Mouse (Mus musculus) kidney, postnatal 0 days (tissue): Measurements from ENCODE around the gene Pfkfb4. TPM values are rescaled to one million over a fixed set of nuclear protein-coding genes. Genes with fewer than 3 reads are reported as not detected.

Source experiments
- ATAC-seq: fragments of 200-750 bp; cut with Nextera tagmentation; replicated peaks from 2 replicates; pipeline ENCODE4 v1.8.0; 2017; ENCODE audit warnings: low read depth, moderate number of reproducible peaks, moderate TSS enrichment, moderate library complexity; ENCODE audit not compliant: low FRiP score
- DNase-seq: peaks from one replicate; pipeline ENCODE4 v3.0.0-alpha.2; 2016; ENCODE audit warnings: low spot score
- H3K27ac ChIP-seq: fragments of 300-500 bp; sonication (generic); 2 replicates; pipeline ENCODE4 v1.5.1; 2014; ENCODE audit warnings: mild to moderate bottlenecking
- H3K27me3 ChIP-seq: fragments of 300-500 bp; sonication (generic); 2 replicates; pipeline ENCODE4 v1.6.1; 2014; ENCODE audit warnings: low read length, mixed read lengths; ENCODE audit not compliant: insufficient read depth
- H3K36me3 ChIP-seq: fragments of 300-500 bp; sonication (generic); 2 replicates; pipeline ENCODE4 v1.6.1; 2014; ENCODE audit warnings: low read length, mixed read lengths; ENCODE audit not compliant: insufficient read depth
- H3K4me1 ChIP-seq: fragments of 300-500 bp; sonication (generic); replicated peaks from 2 replicates; pipeline ENCODE4 v1.6.1; 2014; ENCODE audit warnings: antibody characterized with exemption, low read length, mixed read lengths; ENCODE audit not compliant: insufficient read depth
- H3K4me2 ChIP-seq: fragments of 300-500 bp; sonication (generic); 2 replicates; pipeline ENCODE4 v1.6.1; 2014; ENCODE audit warnings: mild to moderate bottlenecking, low read length, moderate library complexity, mixed read lengths
- H3K4me3 ChIP-seq: fragments of 300-500 bp; sonication (generic); replicated peaks from 2 replicates; pipeline ENCODE4 v1.5.1; 2014; ENCODE audit warnings: low read depth, low read length
- H3K9ac ChIP-seq: fragments of 300-500 bp; sonication (generic); 2 replicates; pipeline ENCODE4 v1.6.1; 2014; ENCODE audit warnings: low read depth, low read length
- H3K9me3 ChIP-seq: fragments of 300-500 bp; sonication (generic); replicated peaks from 2 replicates; pipeline ENCODE4 v1.6.1; 2016; ENCODE audit warnings: low read length, inconsistent platforms, mixed read lengths
- CTCF ChIP-seq: IDR thresholded peaks from 2 replicates; pipeline ENCODE4 v1.5.1; 2016; ENCODE audit warnings: antibody characterized with exemption, low read depth, mild to moderate bottlenecking, moderate library complexity
- WGBS: fragments of 180-500 bp; shearing (Covaris S2); extraction: QIAGEN DNeasy Blood & Tissue Kit; methylation state at CpG from one replicate; pipeline ENCODE4 v1.1.7; 2014; 5-methylcytosine and 5-hydroxymethylcytosine counted together
- polyA plus RNA-seq: library from polyadenylated mRNA; unstranded; fragments of >200 nt; fragmentation: Nextera tagmentation; extraction: Ambion mirVana; gene quantifications from 2 replicates; pipeline ENCODE4 v1.2.1, GENCODE M21; 2015

Gene Pfkfb4
- polyA plus RNA-seq, 1 experiment from 2014 or later: 5.8 TPM

DNA sequence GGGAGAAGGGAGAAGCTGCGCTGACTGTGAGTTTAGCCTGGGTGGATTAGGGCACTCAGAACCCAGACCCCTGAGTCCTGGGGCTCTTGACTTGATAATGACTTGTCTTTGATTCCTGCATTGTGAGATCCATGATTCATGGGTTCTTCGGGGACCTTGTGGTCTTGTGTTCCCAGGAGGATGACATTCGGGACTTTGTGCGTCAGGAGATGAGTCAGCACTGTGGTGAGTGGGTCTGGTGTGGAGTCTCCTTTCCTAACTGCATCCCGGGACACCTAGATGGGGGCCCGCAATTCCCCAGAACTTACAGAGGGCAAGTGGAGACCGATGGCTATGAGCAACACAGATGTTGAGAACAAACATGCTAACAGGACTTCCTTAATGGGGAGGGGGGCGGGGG lies 9.1 kb upstream of the Pfkfb4 start:
- Histone ChIP-seq H3K27me3 (no peaks in the 10 kb centered on the region), H3K4me1 (no peaks in the 10 kb centered on the region), H3K4me2 (no peak overlapping the region), H3K27ac (no peak overlapping the region), H3K4me3 (no peak overlapping the region), H3K9me3 (no peaks in the 10 kb centered on the region), H3K36me3 (no peaks in the 10 kb centered on the region), H3K9ac (no peak overlapping the region)
- 69% methylated on average over 8 of the region's 8 CpGs for WGBS
- ATAC-seq (no peak), DNase-seq (no peak)
- no peak for TF ChIP-seq CTCF

DNA sequence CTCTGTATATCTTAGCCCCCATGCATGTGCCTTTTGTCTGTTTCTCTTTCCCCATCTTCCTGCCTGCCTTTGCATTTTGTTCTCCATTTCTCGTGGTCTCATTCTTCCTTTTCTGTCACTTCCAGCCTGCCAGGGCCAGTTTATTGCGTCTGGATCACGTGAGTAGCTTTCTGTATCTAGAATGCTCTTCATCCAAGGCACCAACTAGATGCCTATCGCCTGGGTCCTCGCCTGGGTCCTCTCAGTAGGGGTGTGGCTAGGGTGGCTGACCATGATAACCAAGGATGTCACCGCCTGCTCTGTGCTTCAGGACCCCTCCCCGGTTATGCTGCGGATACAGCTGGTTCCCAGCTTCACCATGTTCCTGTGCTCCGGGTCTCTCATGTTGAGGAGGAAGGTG lies 8.4 kb upstream of the Pfkfb4 start:
- H3K36me3 ChIP-seq: no peaks in the 10 kb centered on the region
- 69% methylated on average over 9 of the region's 9 CpGs for WGBS
- H3K4me3 ChIP-seq: no peak overlapping the region
- DNase-seq: no peak
- TF ChIP-seq CTCF: no peak
- no peak overlapping the region for H3K9ac ChIP-seq
- H3K4me1 ChIP-seq: 0 out of 2 replicates have a peak, but pooled peaks cover 2% of the 10 kb centered on the region
- ATAC-seq: no peak
- H3K27me3 ChIP-seq: no peaks in the 10 kb centered on the region
- no peaks in the 10 kb centered on the region for H3K9me3 ChIP-seq
- no peak overlapping the region for H3K4me2 ChIP-seq
- H3K27ac ChIP-seq: no peak overlapping the region

DNA sequence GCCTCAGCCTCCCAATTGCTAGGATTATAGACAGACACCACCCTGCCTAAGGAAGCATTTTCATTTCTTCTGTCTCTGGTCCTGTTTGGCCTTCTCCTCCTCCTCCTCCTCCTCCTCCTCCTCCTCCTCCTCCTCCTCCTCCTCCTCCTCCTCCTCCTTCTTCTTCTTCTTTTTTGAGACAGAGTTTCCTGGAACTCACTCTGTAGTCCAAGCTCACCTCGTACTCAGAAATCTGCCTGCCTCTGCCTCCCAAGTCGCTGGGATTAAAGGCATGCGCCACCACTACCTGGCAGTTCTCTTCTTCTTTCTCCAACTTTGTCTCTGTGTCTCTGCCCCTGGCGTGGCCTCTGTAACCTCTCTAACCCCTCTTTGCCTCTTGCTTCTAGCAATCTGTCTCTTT lies 5.9 kb upstream of the Pfkfb4 start, which contains the start of gene Ucn2:
TSS of gene Ucn2 (plus strand) at position 301 of the 400 bp plus-strand sequence.
- no peak for ATAC-seq
- H3K4me1 ChIP-seq: peaks cover 13% of the 10 kb centered on the region; the same call in 1 of the 2 replicates
- 84% methylated on average over 4 of the region's 4 CpGs for WGBS

DNA sequence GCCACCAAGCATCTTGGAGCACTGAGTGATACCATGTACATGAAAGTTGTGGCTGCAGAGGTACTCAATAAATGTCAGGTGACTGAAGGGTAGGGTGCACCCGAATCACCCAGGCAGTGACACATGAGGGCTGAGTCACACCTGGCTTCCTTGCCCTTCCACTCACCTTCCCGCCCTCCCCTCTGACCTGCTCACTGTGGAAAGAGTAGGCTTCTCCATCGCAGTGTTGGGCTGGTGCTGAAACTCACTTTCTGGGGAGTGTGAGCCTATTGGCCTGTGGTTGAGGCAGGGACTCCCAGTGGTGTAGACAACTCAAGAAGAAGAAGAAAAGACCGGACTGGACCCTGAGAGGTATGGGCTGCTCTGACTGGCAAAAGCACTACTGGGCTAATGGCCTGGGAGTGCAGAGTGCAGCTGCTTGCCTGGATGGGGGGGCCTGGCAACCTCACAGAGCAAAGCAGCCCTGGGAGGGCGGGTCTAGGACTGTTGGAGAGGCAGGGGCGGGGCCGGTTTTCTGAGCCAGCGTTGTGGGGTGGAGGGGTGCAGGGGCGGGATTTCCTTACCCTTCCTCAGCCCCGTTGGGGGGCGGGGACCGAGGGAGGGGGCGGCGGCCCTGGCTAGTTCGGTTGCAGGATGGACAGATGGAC lies 3.8 kb upstream of the Pfkfb4 start:
- Histone ChIP-seq H3K27me3 (no peaks in the 10 kb centered on the region), H3K4me3 (no peak overlapping the region; the same call in 1 of the 2 replicates), H3K9ac (no peak overlapping the region), H3K36me3 (no peaks in the 10 kb centered on the region), H3K4me2 (peak overlapping the region; percentile 30), H3K4me1 (peaks cover 19% of the 10 kb centered on the region; the same call in 1 of the 2 replicates), H3K27ac (no peak overlapping the region), H3K9me3 (no peaks in the 10 kb centered on the region)
- ATAC-seq (no peak), DNase-seq (peak; percentile 39)
- no peak for TF ChIP-seq CTCF
- WGBS: 25% methylated on average over 13 of the region's 15 CpGs

More for the DNA sequence above, 5.9 kb upstream of the Pfkfb4 start, which contains the start of gene Ucn2:
- Histone ChIP-seq H3K9ac (no peak within 1 kb of the TSS), H3K36me3 (no peaks in the 10 kb centered on the region), H3K4me2 (no peak within 1 kb of the TSS), H3K27me3 (no peaks in the 10 kb centered on the region), H3K27ac (no peak within 1 kb of the TSS), H3K4me3 (no peak within 1 kb of the TSS), H3K9me3 (no peaks in the 10 kb centered on the region)
- no peak for TF ChIP-seq CTCF
- DNase-seq: no peak

DNA sequence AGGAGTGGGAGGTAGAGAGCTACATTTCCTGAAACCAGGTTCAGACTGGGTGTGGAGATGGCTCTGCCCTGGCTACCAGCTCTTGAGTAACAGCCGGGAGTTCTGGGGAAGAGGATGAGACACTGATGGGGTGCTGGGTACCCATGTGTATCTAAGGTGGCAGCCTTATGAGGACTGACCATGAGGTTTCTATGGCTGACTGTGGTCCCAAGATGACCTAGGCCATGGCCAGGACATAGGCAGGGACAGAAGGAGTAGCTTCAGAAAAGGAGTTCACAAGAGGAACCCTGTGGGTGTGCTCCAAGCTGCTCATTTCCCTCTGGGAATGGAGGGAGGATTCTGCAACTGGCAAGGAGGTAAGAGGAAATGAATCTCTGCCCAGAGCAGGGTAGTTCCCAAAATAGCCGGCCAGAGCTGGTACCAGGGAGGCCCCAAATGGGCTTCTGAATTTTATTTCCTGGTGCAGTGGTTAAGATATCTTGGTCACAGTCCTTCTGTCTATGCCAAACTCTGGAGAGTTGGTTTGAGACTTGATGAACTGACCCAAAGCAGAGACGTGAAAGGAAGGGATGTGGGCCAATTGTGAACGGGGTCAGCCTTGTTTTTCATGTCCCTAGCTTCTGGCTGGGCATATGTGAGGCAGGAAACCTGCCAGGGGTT lies 1.6 kb upstream of the Pfkfb4 start:
- ATAC-seq: no peak
- 83% methylated on average over 4 of the region's 4 CpGs for WGBS
- H3K27ac ChIP-seq: peak overlapping the region; percentile 93; the same call in 1 of the 2 replicates

DNA sequence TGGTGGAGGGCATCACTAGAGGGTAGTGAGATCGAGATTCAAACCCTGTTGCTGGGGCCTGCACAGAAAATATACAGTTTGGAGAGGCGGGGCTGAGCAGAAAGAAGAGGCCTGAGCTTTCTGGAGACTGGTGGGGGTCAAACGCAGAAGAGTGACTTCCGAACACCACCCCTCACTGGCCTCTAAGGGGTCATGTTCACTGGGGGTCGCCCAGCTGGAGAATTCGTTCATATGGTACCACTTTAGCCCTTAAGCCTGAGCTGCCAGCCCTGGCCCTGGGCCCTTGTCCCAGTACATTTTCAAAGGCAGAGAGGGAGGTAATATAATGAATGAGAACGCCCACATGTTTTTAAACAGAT lies 1.1 kb upstream of the Pfkfb4 start:
- no peaks in the 10 kb centered on the region for H3K9me3 ChIP-seq
- no peaks in the 10 kb centered on the region for H3K36me3 ChIP-seq
- ATAC-seq: no peak
- H3K9ac ChIP-seq: no peak overlapping the region
- H3K4me2 ChIP-seq: no peak overlapping the region
- no peaks in the 10 kb centered on the region for H3K27me3 ChIP-seq
- 62% methylated on average over 7 of the region's 7 CpGs for WGBS
- no peak overlapping the region for H3K4me3 ChIP-seq
- H3K4me1 ChIP-seq: peaks cover 19% of the 10 kb centered on the region; the same call in 1 of the 2 replicates
- H3K27ac ChIP-seq: peak overlapping the region; percentile 93; the same call in 1 of the 2 replicates
- TF ChIP-seq CTCF: no peak
- no peak for DNase-seq

More for the DNA sequence above, 1.6 kb upstream of the Pfkfb4 start:
- Histone ChIP-seq H3K27me3 (no peaks in the 10 kb centered on the region), H3K9me3 (no peaks in the 10 kb centered on the region), H3K4me2 (no peak overlapping the region), H3K9ac (no peak overlapping the region), H3K4me1 (peaks cover 19% of the 10 kb centered on the region; the same call in 1 of the 2 replicates), H3K36me3 (no peaks in the 10 kb centered on the region), H3K4me3 (no peak overlapping the region)
- TF ChIP-seq CTCF: no peak
- no peak for DNase-seq
